Mouse (Mus musculus) cerebellum, adult 18-20 months (tissue): Measurements from ENCODE around the gene Pip4k2a.

Experiments
- DNase-seq, 2 experiments: peaks; one replicate each; pipeline ENCODE4 v3.0.0; 2021

Pip4k2a gene

DNA sequence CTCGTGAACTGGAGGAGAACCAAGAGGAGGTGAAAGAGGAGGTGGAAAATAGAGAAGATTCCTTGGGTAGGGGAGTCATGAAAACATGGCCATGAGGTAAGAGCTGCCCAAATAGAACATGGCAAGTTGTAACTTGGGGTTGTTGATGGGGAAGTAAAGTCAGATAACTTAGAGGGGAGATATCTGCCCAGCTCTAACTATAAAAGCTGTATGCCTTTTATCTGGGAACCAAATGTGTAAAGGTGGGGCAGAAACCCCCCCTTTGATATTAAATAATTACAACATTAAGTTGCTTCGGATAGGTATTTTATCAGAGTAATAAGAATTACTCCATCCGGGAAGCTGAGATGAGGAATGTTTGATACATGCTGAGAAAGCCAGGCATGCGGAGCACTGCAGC is 18.9 kb downstream of the Pip4k2a start:
- no peak for DNase-seq

DNA sequence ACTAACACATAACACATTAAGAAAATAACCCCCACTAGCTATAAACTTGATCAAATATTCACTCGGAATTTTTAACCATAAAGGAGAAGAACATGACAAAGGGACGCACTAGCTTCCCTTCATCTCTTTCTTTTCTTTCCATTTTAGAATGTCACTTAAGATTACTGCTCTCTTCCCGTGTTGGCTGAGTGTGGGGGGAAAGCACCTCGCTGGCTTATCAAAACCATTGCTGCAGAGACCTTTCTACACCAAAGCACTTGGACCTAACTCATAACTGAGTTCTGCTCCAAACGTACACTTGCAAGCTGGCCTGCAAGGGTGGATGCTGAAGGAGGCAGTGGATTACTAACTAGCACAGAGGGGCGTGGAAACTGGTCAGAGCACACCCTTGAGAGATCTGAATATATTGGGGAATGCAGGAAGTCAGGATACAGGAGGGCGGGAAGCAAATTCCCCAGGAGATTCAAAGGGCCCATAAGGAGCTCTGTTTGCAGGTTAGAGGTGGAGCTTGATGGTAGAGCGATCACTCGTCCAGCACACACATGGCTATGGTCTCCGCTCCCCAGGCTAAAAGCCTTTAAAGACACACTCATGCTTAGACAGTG is 20.6 kb downstream of the Pip4k2a start:
- DNase-seq: no peak

DNA sequence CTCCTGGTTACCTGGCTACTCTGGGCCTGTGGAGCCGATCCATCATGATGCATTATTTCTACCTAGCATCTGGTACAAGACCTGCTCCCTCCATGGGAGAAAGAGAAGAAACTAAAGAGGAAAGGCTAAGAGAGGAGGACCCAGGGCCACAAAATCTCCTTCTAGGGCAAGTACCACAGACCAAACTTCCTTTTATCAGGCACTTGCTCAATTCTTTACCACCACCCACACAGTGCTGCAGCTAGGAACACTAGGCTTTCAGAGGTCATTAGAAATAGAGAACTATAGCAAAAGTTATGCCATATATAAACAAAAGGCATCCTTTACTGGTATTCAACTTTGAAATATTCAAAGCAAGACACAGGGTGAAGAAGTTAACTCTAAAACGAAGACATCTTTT is 21.8 kb downstream of the Pip4k2a start:
- DNase-seq: no peak

DNA sequence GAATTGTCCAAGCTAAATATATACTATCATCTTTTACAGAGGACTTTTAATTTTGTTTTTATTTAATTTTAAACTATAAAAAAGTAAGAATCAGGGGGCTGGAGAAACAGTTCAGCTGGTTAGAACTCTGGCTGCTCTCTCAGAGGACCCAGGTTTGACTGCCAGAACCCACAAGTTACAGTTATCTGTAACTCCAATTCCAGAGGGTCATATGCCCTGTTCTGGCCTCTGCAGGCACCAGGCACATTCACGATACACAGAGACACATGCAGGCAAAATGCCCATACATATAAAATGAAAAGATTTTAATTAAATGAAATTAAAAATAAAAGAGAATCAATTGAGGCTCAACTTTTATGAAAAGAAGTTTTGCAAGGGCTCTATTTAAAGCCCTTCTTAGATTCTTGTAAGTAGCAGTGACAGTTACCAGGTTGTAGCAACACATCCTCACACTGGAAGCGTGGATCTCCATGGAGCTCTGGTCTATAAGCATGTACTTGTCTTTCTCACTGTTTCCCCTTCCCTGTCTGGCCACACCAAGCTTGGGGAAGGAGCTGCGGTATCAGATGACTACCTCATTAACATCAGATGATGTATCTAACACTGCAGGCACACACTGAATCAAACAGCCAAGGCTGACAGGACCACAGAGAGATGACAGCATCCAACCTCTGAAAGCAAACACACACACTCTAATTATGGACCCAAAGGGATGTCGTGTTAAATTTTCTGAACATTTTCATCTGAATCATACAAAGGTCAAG is 22.9 kb downstream of the Pip4k2a start:
- no peak for DNase-seq

DNA sequence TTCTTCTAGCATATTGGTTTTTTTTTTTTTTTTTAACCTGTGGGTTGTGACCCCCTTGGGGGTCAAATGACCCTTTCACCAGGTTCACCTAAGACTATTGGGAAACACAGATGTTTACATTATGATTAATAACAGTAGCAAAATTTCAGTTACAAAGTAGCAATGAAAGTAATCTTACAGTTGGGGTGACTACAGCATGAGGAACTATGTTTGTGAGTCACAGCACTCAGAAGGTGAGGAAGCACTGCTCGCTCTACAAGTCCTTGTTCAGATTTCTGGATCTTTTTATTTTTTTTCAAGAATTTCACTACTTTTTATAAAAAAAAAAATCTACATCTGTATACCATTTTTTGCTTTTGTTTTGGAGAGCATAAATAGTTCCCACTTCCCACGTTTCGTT is 26.4 kb downstream of the Pip4k2a start:
- DNase-seq: no peak

DNA sequence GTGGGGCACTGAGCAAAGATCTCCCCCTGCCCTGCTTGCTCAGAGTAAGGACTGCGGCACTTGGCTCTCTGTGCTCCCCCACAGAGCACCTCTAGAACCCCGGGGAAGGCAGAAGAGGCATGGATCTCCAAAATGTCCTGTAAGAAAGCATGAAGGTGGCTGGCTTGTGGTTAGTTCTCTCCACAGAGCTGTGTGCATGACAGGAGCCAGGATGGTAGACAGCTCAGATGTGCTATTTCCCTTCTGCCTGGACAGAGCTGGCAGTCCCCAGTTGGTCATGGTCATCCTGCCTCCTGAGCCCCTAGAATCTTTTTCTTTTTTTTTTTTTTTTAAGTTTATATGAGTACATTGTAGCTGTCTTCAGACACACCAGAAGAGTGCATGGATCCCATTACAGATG is 27.5 kb downstream of the Pip4k2a start:
- no peak for DNase-seq

DNA sequence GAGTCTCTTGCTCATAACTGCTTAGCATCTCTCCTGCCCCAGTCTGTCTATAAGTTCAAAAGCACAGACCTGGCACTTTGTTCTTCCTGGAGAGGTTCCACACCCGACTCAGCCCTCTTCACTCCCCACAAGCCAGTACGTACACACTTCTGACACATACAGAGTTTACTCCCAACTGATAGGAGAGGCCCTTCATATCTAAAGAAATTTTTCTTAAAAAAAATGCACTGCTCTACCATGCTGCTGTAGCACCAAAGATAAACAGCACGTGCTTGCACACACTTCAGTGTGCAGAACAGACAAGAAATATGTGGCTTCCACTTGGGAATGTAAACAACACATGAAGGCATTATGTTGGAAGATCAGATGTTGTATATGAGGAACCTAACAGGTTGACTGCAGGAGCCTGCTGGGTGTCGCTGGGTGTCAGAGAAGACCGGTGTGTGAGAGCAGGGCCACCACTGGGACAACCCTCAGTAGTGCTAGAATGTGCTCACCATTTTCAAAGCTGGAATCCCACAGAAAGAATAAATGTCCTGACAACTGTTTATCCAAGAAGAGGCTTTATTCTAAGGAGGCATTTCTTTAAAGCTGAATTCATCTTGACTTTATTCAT is 28.8 kb downstream of the Pip4k2a start:
- no peak for DNase-seq

DNA sequence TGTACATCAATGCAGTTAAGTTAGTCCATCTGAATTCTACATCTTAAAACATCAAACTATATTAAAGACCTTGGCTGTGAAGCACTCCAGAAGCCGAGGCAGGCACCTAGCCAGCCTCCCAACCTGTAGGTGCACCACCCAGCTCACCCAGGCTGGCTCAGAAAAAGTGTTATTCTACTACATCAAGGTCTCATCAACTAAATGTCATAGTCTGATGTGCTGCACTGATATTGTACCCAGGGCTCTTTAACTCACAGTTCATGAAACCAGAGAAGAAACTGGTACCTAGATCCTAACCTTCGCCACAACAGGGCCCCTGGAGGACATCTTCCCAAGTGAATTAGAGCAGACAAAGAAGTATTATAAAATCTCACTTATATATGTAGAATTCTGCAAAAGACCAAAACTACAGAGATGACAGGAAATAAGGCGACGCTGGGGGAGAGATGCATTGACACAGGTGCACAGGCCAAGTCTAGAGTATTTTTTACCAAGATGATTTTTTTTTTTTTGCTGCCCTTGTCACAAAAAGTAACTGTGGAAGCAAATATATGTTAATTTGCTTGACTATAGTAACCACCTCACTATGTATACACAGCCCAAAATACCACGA is 30.4 kb downstream of the Pip4k2a start:
- DNase-seq: no peak

DNA sequence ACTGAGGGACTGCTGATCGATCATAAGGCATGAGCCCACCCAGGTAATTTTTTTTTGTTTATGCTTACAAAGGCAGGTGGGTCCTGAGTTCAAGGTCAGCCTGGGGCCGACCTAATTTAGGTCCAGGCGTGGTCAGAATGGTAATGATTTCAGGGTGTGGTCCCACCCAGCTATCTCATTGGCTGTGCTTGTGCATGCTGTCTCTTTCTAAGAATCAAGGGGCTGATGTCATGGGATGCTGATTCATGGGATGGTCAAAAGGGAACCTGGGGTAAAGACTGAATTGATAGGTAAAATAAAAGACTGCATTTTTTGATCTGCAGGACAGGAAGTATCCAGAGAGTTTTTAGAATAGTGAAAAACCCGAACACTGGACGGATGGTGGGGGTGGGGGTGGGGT is 31.4 kb downstream of the Pip4k2a start:
- DNase-seq: no peak

DNA sequence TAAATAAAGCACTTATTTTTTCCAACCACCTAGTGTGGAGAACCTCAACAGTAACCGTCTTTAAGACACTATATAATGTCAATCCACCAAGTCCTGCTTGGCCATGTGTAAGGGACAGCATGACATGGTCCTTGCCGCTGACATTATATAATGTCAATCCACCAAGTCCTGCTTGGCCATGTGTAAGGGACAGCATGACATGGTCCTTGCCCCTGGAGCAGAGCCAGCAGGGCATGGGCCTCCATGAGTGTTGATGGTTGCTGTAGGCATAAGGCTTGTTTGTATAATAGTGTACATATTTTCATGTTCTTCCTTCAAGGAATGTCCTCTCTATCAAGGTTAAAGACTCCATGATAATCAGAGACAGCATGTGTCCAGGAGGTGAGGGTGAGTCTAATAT is 32.0 kb downstream of the Pip4k2a start:
- no peak for DNase-seq

DNA sequence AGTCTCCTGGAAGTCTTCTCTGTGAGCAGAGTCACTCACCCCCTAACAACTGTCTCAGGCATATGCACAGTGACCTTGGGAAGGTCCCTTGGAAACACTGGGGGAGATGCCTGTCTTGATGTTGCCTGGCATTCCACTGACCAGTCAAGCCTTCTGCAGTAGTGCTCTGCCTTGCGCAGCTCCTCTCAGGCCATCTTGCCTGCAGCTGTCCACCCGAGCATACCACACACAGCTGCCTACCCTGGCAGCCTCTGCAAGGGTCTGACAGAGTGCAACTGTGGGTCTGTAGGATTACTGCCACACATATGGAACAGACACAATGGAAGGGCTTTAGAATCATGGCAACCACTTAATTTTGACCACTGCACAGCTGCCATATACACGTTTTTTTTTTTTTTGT is 32.8 kb downstream of the Pip4k2a start:
- DNase-seq: no peak

DNA sequence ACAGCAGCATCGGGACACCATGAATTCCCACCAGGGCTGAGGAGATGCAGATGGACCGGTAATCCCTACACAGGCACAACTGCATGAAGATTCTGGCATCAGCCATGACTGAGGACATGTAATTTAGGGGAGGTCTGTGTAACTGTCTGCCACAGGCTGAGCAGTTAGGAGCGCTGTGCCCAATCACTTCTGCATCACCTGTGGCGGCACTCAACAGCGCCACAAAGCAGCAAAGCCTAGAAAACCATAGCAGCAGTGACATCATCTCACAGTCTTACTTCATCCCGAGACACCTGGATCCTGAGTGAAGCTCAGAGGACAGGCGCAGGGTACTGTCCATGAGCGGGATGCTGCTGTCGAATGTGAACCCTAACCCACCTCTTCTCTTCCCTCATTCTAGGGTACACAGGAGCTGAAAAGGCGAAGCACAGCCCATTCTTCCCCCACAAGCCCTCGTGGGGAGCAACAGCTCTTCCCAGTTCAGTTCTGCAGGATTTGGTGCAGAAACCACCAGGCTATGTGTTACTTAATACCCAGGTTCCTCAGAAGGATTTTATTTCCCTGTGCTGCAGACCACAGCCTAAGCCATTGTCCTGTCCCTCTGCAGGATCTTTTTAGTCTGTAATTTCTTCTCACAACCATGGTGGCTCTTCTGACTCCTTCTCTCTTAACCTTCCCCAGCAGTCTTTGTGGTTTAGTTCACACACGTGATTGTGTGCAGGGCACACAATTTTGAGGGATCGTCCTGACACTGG is 34.5 kb downstream of the Pip4k2a start:
- no peak for DNase-seq

DNA sequence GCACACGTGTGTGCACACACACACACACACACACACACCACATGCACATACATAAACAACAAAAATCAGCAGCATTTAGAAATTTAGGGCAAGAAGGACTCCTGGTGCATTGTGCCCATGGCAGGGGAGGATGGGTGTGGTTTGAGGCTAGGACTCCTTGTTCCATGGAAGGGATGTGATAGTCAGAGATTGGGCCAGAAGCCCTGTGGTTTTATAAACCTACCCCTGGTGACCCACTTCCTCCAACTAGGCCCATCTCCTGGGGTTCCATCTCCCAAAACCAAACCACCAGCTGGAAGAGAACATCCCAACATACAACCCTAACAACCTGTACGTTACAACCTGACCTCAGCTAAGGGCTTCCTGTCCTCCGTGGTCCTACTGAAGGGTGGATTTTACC is 35.4 kb downstream of the Pip4k2a start:
- DNase-seq: no peak

DNA sequence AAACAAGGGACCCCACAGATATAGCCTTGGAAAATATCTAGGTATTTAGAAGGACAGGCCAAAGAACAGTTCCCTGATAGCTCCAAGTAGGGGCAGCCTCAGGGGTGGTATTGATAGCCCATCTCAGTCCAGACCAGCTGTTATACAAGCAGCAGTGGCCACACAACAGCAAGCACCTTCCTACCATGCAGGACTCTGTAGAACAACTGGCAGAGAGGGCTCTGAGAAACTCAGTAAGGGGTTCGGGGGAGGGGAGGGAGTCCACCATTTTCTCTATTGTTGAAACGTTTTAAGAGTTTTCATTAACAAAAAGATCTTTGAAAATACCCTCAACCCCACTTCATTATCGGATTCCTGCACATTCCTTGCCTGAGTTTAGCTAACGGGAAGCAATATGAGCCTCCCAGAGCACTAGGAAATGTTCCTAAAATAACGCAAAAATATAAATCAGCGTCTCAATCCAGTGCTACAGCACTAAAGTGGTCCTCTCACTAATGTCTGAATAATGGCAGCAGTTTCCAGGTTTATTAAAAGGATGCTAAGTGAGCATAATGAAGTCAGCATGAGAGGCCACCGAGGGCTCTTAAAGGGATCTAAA is 37.5 kb downstream of the Pip4k2a start:
- no peak for DNase-seq

DNA sequence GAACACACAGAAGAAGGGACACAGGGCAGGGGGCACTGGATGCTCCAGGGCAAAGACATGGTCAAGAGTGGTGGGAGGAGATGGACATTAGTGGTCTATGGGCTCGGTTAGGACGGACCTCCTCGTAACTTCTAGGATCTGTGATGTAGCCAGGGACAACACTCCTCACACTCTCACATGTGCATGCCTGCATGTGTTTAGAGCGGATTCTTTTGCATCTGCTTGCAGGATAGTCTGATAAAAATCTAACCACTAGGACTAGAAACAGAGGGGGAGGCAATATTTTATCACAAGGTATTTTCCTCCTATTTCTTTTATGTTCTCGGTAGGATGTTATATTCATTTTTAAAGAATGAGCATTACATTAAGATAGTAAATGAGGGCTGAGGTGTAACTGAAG is 38.4 kb downstream of the Pip4k2a start:
- no peak for DNase-seq

DNA sequence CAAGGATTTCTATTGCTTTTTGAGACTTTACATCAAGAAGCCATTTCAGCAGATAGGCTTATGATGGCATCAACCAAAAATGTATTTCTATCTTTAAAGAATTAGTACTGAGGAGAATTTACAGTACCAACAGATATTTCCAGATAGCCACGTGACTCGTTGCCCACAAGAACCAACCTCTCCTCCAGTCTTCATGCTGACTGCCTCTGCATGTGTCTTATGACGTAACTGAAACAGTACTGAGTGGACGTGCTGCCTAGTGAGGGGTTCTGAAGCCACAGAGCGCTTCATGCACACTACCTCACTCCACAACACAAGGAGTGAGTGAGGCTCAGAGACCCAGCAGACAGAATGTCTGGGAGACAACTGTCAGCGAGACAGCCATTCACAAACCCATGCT is 38.9 kb downstream of the Pip4k2a start:
- DNase-seq: no peak

DNA sequence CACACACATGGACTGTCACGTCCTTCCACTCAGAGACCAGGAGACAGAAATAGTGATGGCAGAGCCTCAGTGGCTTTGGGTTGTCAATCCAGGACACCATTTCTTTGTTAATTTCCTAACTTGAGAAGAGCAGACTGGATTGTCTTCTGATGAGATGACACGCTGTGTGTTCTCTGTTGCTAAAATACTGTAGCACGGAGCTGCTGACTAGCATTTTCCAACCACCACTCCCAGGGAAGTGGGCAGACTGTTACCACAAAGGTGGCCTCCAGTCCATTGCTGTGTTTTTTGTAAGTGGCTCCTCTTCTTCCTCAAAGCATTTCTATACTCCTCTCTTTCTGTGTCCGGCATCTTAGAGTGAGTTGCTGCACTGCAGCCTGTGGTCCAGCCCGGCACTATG is 39.4 kb downstream of the Pip4k2a start:
- DNase-seq: no peak

DNA sequence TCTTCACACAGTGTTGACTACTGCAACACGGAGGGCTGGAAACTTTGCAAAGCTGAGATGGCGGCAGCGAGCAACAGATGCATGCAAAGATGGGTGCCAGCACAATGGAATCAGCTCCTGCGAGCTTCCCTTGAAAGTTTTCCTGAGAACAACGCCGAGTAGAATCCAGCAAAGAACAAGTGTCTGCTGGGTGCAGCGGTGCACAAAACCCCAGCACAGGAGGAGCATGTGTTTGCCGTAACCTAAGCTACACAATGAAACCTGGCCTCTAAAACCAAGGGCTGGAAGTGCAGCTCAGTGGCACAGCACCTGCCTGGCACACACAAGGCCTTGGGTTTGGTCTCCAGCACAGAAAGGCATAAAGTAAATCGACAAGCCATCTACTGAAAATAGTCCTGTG is 39.9 kb downstream of the Pip4k2a start:
- no peak for DNase-seq

DNA sequence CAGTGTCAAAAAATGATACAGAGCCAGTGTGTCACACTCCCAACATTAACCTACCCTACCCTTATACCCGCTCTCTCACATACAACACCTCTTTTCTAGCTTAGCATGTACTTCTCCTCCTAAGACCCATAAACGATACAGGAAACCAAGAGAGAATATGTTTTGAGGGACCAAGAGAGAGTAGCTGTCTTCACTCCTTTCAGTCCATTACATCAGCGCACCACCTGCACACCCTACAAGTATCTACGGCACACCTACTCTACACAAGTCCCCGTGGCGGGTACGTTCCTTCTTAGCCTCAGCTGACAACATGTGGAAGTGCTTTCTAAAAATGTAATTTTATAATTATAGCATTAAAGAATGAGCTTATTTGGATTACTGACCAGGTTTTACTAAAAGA is 40.5 kb downstream of the Pip4k2a start:
- DNase-seq: no peak

DNA sequence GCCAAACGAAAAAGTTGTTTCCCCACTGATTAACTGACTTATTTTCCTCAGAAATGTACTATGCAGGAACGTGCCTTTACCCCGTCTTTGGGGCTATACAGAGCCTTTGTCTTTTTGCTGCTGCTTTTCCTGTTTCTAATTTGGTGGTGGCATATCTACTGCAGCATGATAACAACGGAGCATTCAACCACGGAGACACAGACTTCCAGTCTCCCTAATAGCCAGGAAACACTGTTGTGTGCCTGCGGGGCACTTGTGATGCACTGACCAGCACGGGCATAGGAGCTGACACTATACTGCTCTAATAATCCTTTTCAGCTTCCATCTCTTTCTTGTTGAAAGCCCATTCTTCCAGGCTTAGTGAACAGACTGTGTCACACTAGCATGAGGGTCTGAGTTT is 41.0 kb downstream of the Pip4k2a start:
- DNase-seq: no peak

DNA sequence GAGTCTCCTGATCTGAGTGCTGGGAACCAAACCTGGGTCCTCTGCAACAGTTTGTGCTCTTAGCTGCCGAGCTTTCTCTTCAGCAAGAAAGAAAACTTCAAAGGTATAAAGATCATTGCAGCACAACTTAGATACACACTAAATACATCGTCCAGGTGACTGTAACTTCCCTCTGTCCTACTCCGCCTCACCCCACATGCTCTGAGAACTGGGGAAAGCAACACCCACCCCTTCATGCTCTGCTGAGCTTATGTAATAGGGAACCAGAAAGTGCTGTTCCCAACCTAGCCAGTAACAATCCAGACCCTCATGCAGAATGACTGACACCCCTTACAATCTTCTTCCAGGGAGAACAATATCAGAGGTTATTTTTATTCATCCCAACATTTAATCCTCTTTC is 41.5 kb downstream of the Pip4k2a start:
- DNase-seq: no peak

DNA sequence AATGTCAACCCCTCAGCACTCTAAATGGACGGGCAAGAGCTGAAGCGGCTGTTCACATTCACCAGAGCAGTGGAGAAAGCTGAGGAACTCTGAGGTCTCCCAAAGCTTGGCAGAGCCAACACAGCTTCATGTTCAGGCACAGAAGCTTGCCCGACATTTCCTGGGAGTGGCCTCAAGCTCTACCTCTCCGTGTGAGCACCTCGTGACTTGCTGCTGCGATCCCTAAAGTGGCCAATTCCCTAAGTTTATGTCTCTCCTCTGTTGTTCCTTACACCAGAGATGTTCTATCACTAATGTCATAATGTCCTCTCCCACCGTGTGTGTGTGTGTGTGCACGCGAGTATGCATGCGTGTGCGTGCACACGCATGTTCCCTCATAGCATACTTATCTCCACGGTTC is 42.3 kb downstream of the Pip4k2a start:
- no peak for DNase-seq

DNA sequence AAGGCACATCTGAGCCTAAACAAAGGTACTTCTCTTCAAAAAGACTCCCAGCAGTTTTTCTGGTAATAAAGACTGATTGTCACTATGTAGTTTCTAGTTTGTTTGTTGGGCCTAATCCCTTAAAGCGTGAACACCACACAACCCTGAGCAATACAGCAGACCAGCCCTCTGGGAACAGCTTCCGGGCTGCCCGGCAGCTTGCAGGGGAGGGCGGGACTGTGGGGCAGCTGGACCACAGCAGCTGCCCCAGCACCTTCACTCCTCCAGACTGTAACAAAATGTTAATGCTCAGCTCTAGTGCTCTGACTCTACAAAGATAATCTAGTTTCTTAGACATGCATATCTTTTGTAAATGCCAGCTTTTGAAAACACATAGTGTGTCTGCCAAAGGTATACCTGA is 42.9 kb downstream of the Pip4k2a start:
- no peak for DNase-seq
